Mouse (Mus musculus) cortical plate, adult 2 months (tissue): Measurements from ENCODE around the gene Map3k7.

Experiments
- CTCF ChIP-seq: fragments of 200-500 bp; IDR thresholded peaks from 2 replicates; pipeline ENCODE4 v1.5.1; 2011; ENCODE audit warnings: mild to moderate bottlenecking, control low read depth, low read length; ENCODE audit not compliant: insufficient read depth; ENCODE audit errors: extremely low read depth
- POLR2A ChIP-seq: fragments of 200-500 bp; IDR thresholded peaks from 2 replicates; pipeline ENCODE4 v1.6.1; 2011; ENCODE audit warnings: mild to moderate bottlenecking, low read length, control low read depth; ENCODE audit not compliant: insufficient read depth; ENCODE audit errors: extremely low read depth

DNA sequence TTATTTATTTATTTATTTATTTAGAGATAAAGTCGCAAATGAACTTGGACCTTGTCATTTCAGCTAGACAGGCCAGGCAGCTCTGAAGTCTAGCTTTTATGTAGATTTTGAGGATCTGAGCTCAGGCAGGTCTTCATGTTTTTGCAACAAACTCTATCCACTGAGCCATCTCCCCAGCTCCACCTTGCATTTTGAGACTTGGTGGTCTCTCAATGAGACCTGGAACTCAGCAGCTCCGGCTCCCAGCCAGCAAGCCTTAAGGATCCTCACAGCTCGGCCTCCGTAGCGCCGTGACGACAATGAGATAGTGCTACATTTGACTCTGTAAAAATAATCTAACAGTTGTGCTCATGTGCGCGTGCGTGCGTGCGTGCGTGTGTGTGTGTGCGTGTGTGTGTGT, 89.3 kb downstream of the Map3k7 start:
- TF ChIP-seq CTCF (no peak), POLR2A (no peak)
